In genomic region chr2:167757157-167757780, GRCm38 (mm10) we compare ENCODE assay signal across 13 mouse cellular contexts.
A peak's percentile ranks its signal among the peaks of the same experiment; 100 is the strongest.
DNase-seq lines count a peak whose midpoint lies in the region; ATAC-seq and TF ChIP-seq lines count a peak whose summit lies in the region.
"Had no signal": no experiment of that assay in that cellular context is flagged by ENCODE, and none has a peak within 500 bp of the region (broad histone marks: within the 10 kb centered on the region; RNA-seq: fewer than 3 reads in every experiment).

No protein-coding gene starts in this region.

- H3K36me3 ChIP-seq in hindbrain, embryonic 10.5 days, result no peaks in the 10 kb centered on the region
- H3K36me3 ChIP-seq in hindbrain, embryonic 14.5 days (replicated peaks; ENCODE audit: control insufficient read depth, insufficient read depth), result no peaks in the 10 kb centered on the region
- H3K36me3 ChIP-seq in heart, postnatal 0 days (replicated peaks; ENCODE audit: control insufficient read depth, insufficient read depth, low read length), result no peaks in the 10 kb centered on the region
- no peaks in the 10 kb centered on the region for H3K36me3 ChIP-seq in lung, postnatal 0 days (ENCODE audit: insufficient read depth, low read length)
- H3K36me3 ChIP-seq: hindbrain, embryonic 12.5 days had no signal

- H3K4me2 ChIP-seq in hindbrain, embryonic 14.5 days (replicated peaks), result no peak overlapping the region
- H3K4me2 ChIP-seq in heart, postnatal 0 days (ENCODE audit: low read depth, low read length), result no peak overlapping the region
- no peak overlapping the region for H3K4me2 ChIP-seq in lung, postnatal 0 days (replicated peaks; ENCODE audit: low read depth, low read length)
- H3K4me2 ChIP-seq: hindbrain, embryonic 12.5 days had no signal

- peaks cover 43% of the 10 kb centered on the region for H3K4me1 ChIP-seq in hindbrain, embryonic 10.5 days (replicated peaks)
- H3K4me1 ChIP-seq in hindbrain, embryonic 14.5 days (replicated peaks; ENCODE audit: control insufficient read depth, insufficient read depth, low read length), result no peaks in the 10 kb centered on the region; the same call in 1 of the 2 replicates
- H3K4me1 ChIP-seq in heart, postnatal 0 days (ENCODE audit: control insufficient read depth, insufficient read depth), result peaks cover 11% of the 10 kb centered on the region
- peaks cover 14% of the 10 kb centered on the region; the same call in 1 of the 2 replicates for H3K4me1 ChIP-seq in lung, postnatal 0 days (ENCODE audit: insufficient read depth, low read depth, low read length)

- peak; percentile 62; the same call in 1 of the 2 replicates for TF ChIP-seq EP300 in heart, postnatal 0 days (IDR thresholded peaks at IDR 0.05; ENCODE audit: low read depth)
- no peak for TF ChIP-seq EP300 in lung, postnatal 0 days (IDR thresholded peaks at IDR 0.05)

- DNase-seq in hindbrain, embryonic 10.5 days (ENCODE audit: low spot score), result no peak
- DNase-seq in hindbrain, embryonic 14.5 days (ENCODE audit: low spot score), result no peak
- peak; percentile 80 to 88 for DNase-seq in gastrocnemius, adult 8-10 months (ENCODE audit: low spot score in 2 of 2)
- DNase-seq in heart, postnatal 0 days (ENCODE audit: low spot score), result peak; percentile 57
- DNase-seq in lung, postnatal 0 days (ENCODE audit: low spot score), result peak; percentile 72
- DNase-seq in testis, postnatal 14 days (ENCODE audit: low spot score), result no peak
- DNase-seq in frontal cortex, postnatal 10 days (ENCODE audit: low spot score in 2 of 2), result no peak
- no peak for DNase-seq in adrenal gland, postnatal 14 days
- DNase-seq: adrenal gland, postnatal 36 days; B cell, adult 2 months; cerebellum, postnatal 10 days had no signal

- no peaks in the 10 kb centered on the region for H3K9me3 ChIP-seq in hindbrain, embryonic 10.5 days
- no peaks in the 10 kb centered on the region for H3K9me3 ChIP-seq in hindbrain, embryonic 14.5 days (ENCODE audit: control insufficient read depth, low read length)
- H3K9me3 ChIP-seq in heart, postnatal 0 days (replicated peaks; ENCODE audit: control insufficient read depth, low read length), result no peaks in the 10 kb centered on the region
- no peaks in the 10 kb centered on the region for H3K9me3 ChIP-seq in lung, postnatal 0 days (ENCODE audit: low read length)
- H3K9me3 ChIP-seq: hindbrain, embryonic 12.5 days had no signal

- no peak for ATAC-seq in hindbrain, embryonic 14.5 days (ENCODE audit: low FRiP score)
- ATAC-seq in heart, postnatal 0 days (ENCODE audit: insufficient read depth, low read depth), result peak; percentile 70
- peak; percentile 54 for ATAC-seq in lung, postnatal 0 days

- 68% methylated on average over 12 of the region's 12 CpGs for WGBS in hindbrain, embryonic 10.5 days
- WGBS in hindbrain, embryonic 14.5 days, result 65% methylated on average over 12 of the region's 12 CpGs
- 40% methylated on average over 12 of the region's 12 CpGs for WGBS in heart, postnatal 0 days
- 31% methylated on average over 12 of the region's 12 CpGs for WGBS in lung, postnatal 0 days

- H3K27ac ChIP-seq in hindbrain, embryonic 10.5 days, result peak overlapping the region; percentile 53
- no peak overlapping the region for H3K27ac ChIP-seq in hindbrain, embryonic 14.5 days
- H3K27ac ChIP-seq in heart, postnatal 0 days (ENCODE audit: low read depth), result peak overlapping the region; percentile 41
- H3K27ac ChIP-seq in lung, postnatal 0 days (ENCODE audit: low read length), result peak overlapping the region; percentile 85
- H3K27ac ChIP-seq: hindbrain, embryonic 12.5 days; liver, embryonic 14.5 days had no signal

- no peak for TF ChIP-seq CTCF in heart, postnatal 0 days (IDR thresholded peaks at IDR 0.05; ENCODE audit: low read depth)
- no peak for TF ChIP-seq CTCF in lung, postnatal 0 days (IDR thresholded peaks at IDR 0.05)

- H3K9ac ChIP-seq in hindbrain, embryonic 14.5 days, result no peak overlapping the region
- H3K9ac ChIP-seq in heart, postnatal 0 days (replicated peaks; ENCODE audit: low read depth, low read length), result peak overlapping the region; percentile 25
- 0 out of 2 replicates have a peak overlapping the region, but pooled peaks have one; percentile 19 for H3K9ac ChIP-seq in lung, postnatal 0 days (replicated peaks; ENCODE audit: low read depth)
- H3K9ac ChIP-seq: hindbrain, embryonic 12.5 days; liver, embryonic 14.5 days had no signal

- H3K4me3 ChIP-seq in hindbrain, embryonic 10.5 days, result no peak overlapping the region
- H3K4me3 ChIP-seq in hindbrain, embryonic 14.5 days (replicated peaks; ENCODE audit: low read length), result no peak overlapping the region
- H3K4me3 ChIP-seq in heart, postnatal 0 days (ENCODE audit: low read depth, low read length), result no peak overlapping the region
- H3K4me3 ChIP-seq in lung, postnatal 0 days (ENCODE audit: low read depth, low read length), result no peak overlapping the region
- H3K4me3 ChIP-seq: hindbrain, embryonic 12.5 days had no signal

- no peaks in the 10 kb centered on the region for H3K27me3 ChIP-seq in hindbrain, embryonic 10.5 days (ENCODE audit: insufficient read depth, poor library complexity, severe bottlenecking)
- no peaks in the 10 kb centered on the region for H3K27me3 ChIP-seq in hindbrain, embryonic 14.5 days (ENCODE audit: control insufficient read depth, insufficient read depth, low read length)
- H3K27me3 ChIP-seq in heart, postnatal 0 days (ENCODE audit: control insufficient read depth, insufficient read depth, low read length), result no peaks in the 10 kb centered on the region
- H3K27me3 ChIP-seq in lung, postnatal 0 days (replicated peaks; ENCODE audit: insufficient read depth, low read length), result no peaks in the 10 kb centered on the region
- H3K27me3 ChIP-seq: hindbrain, embryonic 12.5 days had no signal

Comparison
In these comparisons a context has a peak if more than half of its experiments do, and no peak if none do; other contexts are left out.
1. DNase-seq: peak in gastrocnemius, adult 8-10 months (2 of 2), heart, postnatal 0 days (single experiment) and lung, postnatal 0 days (single experiment); none in hindbrain, embryonic 10.5 days (single experiment), hindbrain, embryonic 14.5 days (single experiment), testis, postnatal 14 days (single experiment), frontal cortex, postnatal 10 days (0 of 2) and adrenal gland, postnatal 14 days (single experiment).